Mouse (Mus musculus) urinary bladder, postnatal 10 days (tissue): Measurements from ENCODE around the gene Plk3.
"Not testable (repeated sequence)": the region's sequence is repeated elsewhere in the genome, so short reads cannot be mapped to it uniquely, and the experiment has no call there.

Experiments
- DNase-seq: peaks from one replicate; pipeline ENCODE4 v3.0.0; 2022; ENCODE audit warnings: low spot score

Gene Plk3

DNA sequence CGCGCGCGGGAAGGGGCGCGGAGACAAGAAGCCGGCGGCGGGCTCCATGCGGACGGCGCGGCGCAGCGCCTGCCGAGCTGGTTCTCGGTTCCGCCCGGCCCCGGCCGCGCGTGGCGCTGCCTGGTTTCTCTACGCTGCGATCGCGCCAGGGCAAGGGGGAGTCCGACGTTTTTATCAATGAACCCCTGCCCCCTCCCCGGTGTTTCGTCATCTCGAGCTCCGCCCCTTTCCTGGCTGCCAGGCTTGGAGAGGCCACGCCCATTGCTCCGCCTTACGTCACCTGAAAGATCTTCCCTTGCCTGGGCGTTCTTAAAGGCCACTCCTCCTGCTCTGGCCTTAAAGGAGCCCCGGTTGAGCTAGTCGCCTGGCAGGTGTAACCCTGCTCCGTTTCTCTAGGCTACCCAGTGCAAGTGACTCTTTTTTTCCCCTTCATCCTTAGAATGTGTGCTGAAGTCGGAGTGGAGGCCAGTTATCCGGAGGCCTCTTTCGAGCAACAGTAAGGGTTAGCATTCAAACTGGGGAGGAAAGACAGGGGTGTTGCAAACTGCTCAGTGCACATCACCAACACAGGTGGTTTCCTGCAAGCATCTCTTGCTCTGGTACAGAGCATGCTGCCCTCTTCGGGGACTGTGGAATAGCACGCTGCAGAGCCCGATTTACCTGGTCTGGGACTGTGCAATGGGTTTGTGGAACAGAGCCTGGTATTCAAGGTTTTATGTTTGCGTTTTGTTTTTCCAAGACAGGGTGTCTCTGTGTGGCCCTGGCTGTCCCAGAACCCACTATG, at the start of gene Plk3:
Plk3 (minus strand) TSS at position 147 of the 784 bp plus-strand sequence.
- peak; percentile 78 for DNase-seq

DNA sequence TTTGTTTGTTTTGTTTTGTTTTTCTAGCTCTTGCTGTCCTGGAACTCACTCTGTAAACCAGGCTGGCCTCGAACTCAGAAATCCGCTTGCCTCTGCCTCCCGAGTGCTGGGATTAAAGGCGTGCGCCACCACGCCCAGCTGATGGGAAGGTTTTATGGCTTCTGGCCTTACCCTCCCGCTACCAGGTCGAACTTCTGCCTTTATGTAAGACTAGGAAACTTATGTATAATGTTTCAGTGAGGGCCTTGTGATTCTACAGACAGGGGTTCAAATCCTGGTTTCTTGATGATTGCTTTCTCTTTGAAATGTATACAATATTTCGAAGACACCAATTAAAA, 49.0 kb upstream of the Plk3 start:
- DNase-seq, result not testable (repeated sequence)

DNA sequence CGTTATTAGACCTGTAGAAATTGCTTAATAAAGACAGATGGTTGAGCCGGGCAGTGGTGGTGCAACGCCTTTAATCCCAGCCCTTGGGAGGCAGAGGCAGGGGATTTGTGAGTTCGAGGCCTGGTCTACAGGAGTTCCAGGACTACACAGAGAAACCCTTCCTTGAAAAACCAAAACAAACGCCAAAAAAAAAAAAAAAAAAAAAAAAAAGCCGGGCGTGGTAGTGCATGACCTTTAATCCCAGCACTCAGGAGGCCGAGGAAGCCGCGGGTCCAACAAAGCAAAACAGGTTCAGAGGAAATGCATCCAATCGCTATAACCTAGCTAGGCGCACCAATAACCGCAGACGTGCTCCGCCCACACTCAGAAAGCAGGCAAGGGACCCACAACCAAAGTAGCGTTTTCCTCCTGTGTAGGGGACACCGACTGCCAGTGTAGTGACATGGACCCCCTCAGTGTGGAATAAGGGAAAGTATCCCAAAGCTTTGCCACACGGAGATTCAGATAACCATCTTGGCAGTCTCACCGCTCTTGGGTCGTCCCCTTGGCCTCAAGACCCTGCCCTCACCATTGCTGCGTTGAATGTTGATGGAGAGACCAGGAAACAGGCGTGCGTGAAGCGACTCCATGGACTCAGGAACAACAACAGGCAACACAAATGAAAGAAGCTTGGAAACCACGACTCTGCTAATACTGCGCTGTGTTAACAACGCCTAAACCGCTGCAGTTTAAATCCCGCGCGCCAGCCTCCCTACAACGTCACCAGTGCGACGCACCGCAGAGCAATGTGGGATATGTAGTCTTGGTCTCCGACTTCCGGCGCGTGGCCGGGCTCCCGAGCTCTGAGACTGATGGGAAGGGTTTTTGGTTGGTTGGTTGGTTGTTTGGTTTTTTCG, 48.3 kb upstream of the Plk3 start, which contains the start of gene Kif2c:
Kif2c (minus strand) TSS at position 777 of the 896 bp plus-strand sequence.
- peak; percentile 76 for DNase-seq

DNA sequence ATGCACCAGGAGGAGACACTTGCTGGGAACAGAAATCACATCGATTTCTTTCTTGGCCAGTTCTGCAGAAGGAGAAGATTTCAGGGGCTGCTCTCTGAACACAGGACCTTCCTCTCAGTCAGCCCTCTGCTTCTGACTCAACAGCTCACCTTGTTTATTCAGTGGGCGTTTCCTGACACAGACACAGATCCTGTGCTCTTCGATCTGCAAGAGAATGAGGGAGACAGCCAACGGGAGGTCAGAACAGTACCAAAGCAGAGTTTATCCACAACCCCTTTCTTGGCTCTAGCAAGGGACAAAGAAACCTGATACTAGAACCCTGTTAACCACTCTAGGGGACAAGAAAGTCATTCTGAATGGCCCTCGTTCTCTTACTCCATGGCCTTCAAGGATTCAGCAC, 36.2 kb upstream of the Plk3 start:
- no peak for DNase-seq

DNA sequence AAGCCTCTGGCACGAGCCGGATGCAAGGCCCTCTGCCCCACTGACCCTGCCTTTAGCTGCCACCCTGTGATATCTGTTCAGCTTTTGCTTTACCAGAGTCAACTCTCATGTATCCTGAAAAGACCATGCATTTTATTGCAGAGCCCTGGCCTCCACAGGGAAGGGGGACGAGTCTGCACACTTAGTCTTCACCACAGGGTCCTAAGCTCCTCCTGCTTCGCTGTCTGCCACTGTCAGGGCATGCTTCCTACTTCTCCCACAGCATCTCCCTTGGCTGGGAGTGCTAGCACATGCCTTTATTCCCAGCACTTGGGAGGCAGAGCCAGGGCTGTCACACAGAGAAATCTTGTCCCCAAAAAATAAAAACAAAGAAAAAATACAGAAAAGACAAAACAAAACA, 27.4 kb upstream of the Plk3 start:
- DNase-seq, result no peak

DNA sequence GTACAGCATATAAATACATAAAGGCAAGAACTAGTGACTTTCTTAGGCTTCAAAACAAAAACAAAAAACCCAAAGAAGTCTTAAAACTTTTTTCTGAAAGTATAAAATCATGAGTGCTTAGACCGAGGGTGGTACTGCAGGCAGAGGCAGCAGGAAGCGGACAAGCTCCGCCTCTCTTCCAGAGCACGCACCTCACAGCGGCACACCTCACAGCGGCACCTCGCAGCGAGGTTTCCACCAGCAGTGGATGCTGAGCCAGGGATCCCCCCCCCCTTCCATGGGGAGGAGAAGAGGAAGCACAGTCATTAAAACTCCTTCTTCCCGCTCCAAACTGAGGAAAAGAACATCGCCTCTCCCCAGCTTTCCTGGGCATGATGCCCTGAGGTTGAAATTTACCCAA, 25.9 kb upstream of the Plk3 start:
- no peak for DNase-seq

DNA sequence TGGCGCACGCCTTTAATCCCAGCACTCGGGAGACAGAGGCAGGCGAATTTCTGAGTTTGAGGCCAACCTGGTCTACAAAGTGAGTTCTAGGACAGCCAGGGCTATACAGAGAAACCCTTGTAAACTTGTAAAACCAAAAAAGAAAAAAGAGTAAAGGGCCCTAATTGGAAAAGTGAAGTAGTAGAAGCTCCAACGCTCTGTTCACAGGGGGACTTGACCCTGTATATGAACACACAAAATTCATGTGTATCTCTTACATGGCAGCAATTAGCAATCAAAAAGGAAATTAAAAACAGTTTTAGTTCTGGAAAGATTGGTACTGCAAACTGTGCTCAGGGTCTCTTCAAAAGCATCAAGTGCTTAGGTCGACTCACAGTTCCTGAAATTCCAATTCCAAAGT, 22.6 kb upstream of the Plk3 start:
- no peak for DNase-seq

DNA sequence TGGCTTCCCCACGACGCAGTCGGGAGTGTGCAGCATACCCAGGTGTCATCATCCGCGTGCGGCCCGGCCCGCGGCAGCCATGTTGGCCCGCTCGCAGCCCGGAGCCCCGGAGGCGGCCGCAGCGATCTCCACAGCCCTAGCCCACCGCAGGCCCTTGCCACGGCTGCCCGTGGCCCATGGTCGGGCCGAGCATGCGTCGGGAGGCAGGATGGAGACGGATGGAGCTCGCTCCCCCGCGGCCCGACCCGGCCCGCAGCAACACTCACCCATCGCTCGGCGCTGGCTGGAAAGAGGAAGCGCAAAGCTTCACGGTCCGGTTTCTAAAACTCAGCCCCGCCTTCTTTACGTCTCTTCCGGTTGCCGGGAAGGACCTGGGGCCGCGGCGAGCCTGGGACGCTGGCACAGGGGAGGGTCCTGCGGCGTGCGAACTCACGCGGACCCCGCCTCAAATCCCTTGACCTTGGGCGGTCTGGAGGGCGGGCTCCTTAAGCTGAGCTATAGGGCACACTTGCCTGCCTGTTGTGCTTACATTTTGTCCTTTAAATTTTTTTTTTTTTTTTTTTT, 22.1 kb upstream of the Plk3 start, which contains the start of gene Rps8:
Rps8 (minus strand) TSS at position 452 of the 564 bp plus-strand sequence.
- DNase-seq, result peak; percentile 33

DNA sequence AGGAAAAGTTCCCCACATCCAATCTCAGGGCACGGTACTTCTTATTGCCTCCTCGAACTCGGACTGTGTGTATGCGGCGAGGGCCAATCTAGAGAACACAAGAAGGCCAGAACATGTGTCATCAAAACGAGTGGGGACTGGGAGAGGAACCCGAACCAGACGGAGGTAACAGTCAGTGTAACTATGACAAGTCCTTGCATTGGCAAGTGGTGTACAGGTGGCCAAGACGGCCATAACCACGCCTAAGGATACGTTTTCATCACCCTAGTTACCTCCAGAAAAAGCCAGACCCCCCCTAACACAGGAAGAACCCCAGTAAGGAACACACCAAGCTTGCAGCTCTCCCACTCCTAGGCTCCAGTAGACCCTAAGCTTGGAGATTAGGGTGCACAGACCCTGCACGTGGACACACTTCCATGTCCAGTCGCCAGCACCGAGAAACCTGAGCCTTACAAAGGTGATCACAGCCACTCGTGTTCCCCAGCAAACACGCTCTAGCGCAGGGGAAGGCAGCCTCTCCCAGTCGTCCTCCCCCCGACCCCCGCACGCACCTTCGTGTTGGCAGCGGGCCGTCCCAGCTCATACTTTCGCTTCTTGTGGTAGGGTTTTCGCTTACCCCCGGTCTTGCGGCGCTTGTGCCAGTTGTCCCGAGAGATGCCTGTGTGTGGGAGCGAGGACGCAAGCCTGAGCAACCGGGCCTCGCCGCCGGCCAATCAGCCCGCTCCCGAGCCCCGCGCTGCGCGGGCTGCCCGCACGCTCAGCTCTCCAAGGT, 21.4 kb upstream of the Plk3 start:
- DNase-seq, result no peak

DNA sequence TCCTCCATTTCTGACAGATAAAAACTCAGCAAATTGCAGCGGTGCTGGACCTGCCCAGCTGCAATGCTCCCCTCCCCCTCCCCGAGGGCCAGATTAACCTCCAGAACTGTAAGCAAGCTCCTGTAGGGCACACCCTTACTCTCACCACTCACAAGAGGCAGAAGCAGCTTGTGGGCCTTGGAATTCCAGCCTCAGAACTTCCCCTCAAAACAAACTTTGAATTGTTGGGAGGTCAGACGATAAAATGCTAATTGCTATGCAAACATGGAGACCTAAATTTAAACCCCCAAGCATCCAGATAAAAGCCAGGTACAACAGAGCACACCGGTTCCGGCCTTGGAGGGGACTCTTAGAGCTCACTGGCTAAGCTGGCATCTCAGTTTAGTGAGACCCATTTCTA, 19.0 kb upstream of the Plk3 start:
- no peak for DNase-seq

DNA sequence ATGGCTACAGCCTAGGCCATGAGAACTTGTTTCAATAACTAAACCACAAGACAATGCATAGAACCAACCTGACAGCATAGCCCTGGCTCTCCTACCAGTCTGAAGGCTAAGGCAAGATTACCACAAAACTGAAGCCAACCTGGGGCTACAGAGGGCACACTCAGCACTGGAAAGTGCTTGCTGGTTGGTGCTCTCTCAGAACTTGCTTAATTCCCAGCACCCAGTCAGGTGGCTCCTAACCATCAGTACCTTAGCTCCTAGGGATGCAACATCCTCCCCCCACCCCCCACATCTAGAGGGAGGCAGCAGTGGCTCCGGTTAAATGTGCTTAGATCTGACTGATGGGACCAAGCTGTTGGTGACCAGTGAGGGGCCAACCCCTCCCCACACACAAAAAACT, 17.7 kb upstream of the Plk3 start:
- DNase-seq, result no peak

DNA sequence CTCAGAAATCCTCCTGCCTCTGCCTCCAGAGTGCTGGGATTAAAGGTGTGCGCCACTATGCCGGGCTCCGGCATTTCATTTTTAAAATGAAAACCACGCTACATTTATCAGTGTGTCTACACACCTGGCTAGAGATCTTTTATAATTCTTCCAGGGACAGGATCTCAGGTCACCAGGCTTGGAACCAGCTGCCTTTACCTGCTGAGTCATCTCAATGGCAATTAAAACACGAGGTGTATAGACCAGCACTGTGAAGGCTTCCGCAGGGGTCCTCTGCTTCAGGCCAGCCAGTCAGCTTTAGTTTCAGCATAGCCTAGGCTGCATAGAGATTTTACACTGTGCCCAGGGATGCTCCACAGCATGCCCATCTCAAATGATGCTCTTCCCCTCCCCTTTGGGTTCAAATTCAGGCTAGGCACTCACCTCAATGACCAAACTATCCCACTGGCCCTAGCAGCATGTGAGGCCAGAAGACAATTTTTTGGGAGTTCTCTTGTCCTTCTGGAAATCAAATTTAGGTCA, 16.5 kb upstream of the Plk3 start:
- DNase-seq, result no peak

DNA sequence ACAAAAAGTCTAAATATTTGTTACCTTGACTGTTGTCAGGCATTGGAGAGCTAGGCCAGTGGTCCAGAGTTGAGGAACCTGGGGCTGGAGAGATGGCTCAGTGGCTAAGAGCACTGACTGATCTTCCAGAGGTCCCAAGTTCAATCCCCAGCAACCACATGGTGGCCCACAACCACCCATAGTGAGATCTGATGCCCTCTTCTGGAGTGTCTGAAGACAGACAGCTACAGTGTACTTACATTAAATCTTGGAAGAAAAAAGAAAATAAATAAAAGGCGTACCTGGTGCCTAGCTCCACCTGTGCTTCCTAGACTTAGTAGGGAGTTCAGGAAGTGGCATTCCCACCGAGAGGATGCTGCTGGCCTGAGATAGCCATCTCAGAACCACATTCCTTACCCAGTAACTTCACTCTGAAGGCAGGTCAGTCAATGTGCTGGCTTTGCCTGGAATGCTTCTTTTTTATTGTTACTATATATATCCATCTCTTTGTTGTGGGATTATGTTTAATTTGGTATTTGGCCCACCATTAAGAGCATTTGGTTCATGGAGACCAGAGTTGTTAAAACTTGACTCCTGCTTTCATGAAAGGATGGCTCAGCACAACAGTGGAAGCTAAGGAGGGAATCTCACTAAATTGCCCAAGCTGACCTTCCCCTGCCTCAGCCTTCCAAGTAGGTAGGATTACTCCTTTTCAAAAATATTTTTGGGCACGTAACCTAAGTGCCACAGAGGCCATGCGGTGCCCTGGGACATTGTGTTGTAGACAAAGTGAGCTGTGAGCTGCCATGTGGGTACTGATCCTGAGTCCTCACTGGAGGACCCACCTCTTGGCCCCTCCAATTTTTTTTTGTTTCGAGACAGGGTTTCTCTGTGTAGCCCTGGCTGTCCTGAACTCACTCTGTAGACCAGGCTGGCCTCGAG, 15.8 kb upstream of the Plk3 start:
- DNase-seq, result no peak

DNA sequence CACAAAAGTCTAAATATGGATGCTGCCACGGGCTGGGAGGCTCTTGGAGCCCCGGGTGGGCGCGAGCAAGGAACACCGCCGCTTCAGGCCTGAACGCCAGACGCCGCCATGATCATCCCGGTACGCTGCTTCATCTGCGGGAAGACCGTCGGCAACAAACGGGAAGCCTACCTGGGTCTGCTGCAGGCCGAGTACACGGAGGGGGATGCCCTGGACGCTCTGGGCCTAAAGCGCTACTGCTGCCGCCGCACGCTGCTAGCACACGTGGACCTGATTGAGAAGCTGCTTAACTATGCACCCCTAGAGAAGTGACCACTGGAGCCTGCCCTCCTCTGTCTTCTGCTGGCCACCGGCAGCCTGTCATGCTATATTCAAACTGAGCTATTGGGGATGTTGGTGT, 15.1 kb upstream of the Plk3 start:
- DNase-seq, result no peak

DNA sequence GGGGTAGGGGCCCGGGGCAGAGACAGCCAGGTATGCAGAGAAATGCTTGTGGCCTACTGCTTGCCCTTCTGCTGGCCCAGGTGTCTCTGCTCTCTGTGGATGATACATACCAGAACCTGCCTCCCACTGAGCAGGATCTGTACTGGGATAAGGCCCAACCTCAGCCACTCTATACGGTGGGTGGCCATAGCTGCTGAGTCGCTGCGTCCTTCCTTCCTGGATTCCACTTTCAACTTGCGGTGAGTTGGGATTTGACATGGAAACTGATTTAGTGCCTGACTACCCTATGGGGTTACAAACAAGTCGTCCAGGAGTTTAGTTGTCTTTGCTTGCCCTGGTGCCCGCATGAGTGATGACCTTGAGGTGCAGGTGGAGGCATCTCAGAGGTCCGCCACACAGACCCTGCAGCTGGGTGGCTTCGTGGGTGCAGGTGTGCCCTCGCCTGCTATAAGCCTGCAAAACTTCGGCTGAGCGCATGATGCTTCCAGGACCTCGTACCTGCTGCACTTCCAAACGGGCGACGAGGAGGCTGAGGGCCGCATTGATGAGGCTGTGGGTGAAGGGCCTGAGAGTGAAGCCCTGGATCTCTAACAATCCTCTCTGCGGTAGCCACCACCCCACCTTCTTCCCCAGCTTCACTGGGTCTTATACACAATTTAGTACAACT, 14.4 kb upstream of the Plk3 start:
- DNase-seq, result no peak

DNA sequence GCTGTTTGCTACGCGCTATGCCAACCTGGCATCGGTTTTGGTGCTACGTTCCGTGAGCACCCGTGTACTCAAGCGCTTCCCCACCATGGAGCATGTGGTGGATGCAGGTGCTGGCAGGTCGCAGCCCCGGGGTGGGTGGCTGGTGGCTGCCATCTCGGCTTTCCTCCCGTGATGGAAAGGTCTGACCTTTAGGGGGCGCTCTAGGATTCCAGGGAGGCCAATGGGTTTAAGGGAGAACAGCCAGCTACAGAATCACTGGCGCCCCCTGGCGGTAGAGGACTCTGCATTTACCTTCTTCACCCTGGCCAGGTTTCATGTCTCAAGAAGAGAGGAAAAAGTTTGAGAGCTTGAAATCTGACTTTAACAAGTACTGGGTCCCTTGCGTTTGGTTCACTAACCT, 12.4 kb upstream of the Plk3 start:
- DNase-seq, result peak; percentile 77

DNA sequence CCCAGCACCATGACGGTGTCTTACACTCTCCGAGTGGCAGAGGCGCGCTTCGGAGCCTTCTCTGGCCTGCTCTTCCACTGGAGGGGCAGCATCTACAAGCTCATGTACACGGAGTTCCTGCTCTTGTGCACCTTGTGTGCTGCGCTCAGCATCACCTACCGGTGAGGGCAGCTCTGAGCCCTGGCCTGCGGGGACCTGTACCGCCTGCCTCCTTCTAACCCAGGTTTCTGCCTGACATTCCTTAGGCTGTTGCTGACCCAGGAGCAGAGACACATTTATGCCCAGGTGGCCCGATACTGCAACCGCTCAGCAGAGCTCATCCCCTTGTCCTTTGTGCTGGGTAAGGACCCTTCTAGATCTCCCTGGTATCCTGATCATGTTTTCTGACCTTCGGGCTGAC, 11.5 kb upstream of the Plk3 start:
- no peak for DNase-seq

DNA sequence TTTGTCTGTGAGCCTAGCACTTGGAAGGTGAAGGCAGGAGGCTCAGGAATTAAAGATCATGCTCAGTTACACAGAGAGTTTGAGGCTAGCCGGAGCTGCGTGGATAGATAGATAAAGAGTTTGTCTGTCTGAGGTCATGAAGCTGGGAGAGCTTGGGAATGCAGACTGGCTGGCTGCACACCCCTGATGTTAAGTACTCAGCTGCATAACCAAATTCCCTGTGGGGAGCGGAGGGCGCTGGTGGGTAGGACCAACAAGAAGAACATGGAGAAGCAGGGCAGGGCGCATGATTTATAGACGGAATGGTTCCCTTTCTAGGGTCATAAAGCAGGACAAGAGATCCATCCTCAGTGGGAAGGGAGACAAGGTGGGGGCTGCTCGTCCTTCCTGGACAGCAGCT, 9.3 kb upstream of the Plk3 start:
- DNase-seq, result no peak

DNA sequence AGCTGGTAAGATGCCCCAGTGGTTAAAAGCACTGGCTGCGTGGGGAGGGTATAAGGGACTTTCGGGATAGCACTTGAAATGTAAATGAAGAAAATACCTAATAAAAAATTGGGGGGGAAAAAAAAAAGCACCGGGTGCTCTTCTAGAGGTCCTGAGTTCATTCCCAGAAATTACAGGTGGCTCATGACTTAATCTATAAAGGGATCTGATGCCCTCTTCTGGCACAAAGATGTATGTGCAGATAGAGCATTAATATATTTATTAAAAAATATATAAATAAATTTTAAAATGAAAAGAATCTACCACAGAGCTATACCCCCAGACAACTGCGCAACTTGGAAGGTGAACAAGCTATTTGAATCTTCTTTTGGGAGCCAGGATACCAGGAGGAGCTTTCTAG, 6.8 kb upstream of the Plk3 start:
- no peak for DNase-seq

DNA sequence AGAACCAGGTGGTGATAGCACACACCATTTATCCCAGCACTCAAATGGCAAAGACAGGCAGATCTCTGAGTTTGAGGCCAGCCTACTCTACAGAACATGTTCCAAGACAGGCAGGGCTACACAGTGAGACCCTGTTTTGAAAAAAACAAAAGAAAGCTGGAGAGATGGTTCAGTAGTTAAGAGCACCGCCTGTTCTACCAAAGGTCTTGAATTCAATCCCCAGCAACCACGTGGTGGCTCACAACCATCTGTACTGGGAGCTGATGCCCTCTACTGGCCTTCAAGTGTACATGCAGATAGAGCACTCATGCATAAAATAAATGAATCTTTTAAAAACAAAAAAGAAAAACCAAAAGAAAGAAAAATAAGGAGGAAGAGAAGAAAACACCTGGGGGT, 5.5 kb upstream of the Plk3 start:
- DNase-seq, result no peak
